ENCODE assay signal across 8 mouse cellular contexts in the genomic region with DNA sequence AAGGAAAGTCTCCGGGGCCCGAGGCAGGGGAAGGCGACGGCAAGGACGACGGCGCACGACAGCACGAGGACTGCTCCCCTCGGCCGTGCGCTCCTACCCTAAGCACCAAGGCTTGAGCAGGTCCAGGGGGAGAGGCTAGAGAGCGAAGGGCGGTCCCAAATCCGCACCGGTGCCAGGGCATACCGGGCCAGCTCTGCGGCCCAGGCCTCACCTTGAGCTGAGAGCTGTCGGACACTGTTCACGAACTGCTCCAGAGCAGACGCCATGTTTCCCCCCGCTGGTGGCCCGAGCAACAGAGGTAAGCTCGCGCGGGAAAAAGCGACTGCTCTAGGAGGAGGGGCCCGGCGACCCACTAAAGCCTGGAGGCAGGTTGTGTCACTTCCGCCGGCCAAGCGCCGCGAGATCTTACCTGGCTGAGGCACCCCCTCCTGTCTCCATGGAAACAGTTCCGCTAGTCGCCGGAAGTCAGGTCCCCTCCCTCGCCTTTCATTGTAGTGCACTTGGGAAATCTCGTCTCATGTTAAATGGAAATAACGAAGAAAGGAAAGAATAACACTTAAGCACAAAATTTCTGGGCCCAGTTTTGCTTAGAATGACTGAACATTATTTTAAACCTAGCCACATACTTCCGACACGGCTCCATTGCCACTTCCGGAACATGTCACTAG. TPM values are rescaled to one million over a fixed set of nuclear protein-coding genes. Genes with fewer than 3 reads are reported as not detected.
DNase-seq lines count a peak whose midpoint lies in the region; ATAC-seq and TF ChIP-seq lines count a peak whose summit lies in the region.

A gene (minus strand): TSS at position 380 of the 668 bp plus-strand sequence.

- peak within 1 kb of the TSS; percentile 55 for H3K4me2 ChIP-seq in kidney, embryonic 14.5 days (replicated peaks; ENCODE audit: low read depth, low read length)
- H3K4me2 ChIP-seq in limb, embryonic 15.5 days, result peak within 1 kb of the TSS; percentile 58

- H3K4me3 ChIP-seq in bone marrow macrophage, adult 2 months (ENCODE audit: insufficient read depth, low read length), result peak within 1 kb of the TSS; percentile 94
- H3K4me3 ChIP-seq in embryonic fibroblast, embryonic 13.5 days (ENCODE audit: insufficient read depth, low read length), result peak within 1 kb of the TSS; percentile 86
- peak within 1 kb of the TSS; percentile 89 for H3K4me3 ChIP-seq in kidney, embryonic 14.5 days (ENCODE audit: low read length)
- H3K4me3 ChIP-seq in limb, embryonic 15.5 days, result peak within 1 kb of the TSS; percentile 100

- no peak for TF ChIP-seq CTCF in bone marrow macrophage, adult 2 months (IDR thresholded peaks at IDR 0.05; ENCODE audit: low read depth, low read length)
- no peak for TF ChIP-seq CTCF in embryonic fibroblast, embryonic 13.5 days (IDR thresholded peaks at IDR 0.05; ENCODE audit: borderline replicate concordance, insufficient read depth, low read length)

- H3K4me1 ChIP-seq in bone marrow macrophage, adult 2 months (ENCODE audit: control insufficient read depth, insufficient read depth, low read length), result peaks cover 15% of the 10 kb centered on the region
- peaks cover 5% of the 10 kb centered on the region; the same call in 1 of the 2 replicates for H3K4me1 ChIP-seq in embryonic fibroblast, embryonic 13.5 days (ENCODE audit: control insufficient read depth, insufficient read depth, low read length)
- H3K4me1 ChIP-seq in kidney, embryonic 14.5 days (ENCODE audit: control insufficient read depth, insufficient read depth, low read length), result peaks cover 15% of the 10 kb centered on the region
- H3K4me1 ChIP-seq in limb, embryonic 15.5 days, result peaks cover 15% of the 10 kb centered on the region

- whole genome bisulfite sequencing in kidney, embryonic 14.5 days, result under 1% methylated on average over 42 of the region's 43 CpGs
- under 1% methylated on average over 43 of the region's 43 CpGs for WGBS in limb, embryonic 15.5 days

- ATAC-seq in kidney, embryonic 14.5 days (ENCODE audit: low FRiP score, low TSS enrichment), result peak; percentile 97
- peak; percentile 95 for ATAC-seq in limb, embryonic 15.5 days (ENCODE audit: insufficient number of reproducible peaks, low FRiP score, low TSS enrichment, low read depth)

- peaks cover 25% of the 10 kb centered on the region for H3K36me3 ChIP-seq in kidney, embryonic 14.5 days (ENCODE audit: control insufficient read depth, insufficient read depth, low read length)
- H3K36me3 ChIP-seq in limb, embryonic 15.5 days, result peaks cover 24% of the 10 kb centered on the region

- no peak for TF ChIP-seq POLR2A in bone marrow macrophage, adult 2 months (IDR thresholded peaks at IDR 0.05; ENCODE audit: borderline replicate concordance, low read depth, low read length)
- TF ChIP-seq POLR2A in embryonic fibroblast, embryonic 13.5 days (IDR thresholded peaks at IDR 0.05; ENCODE audit: low read depth, low read length), result peak; percentile 59

- peak within 1 kb of the TSS; percentile 94 for H3K9ac ChIP-seq in kidney, embryonic 14.5 days (ENCODE audit: low read depth, low read length)
- peak within 1 kb of the TSS; percentile 96 for H3K9ac ChIP-seq in limb, embryonic 15.5 days

- peak within 1 kb of the TSS; percentile 89 for H3K27ac ChIP-seq in bone marrow macrophage, adult 2 months (ENCODE audit: insufficient read depth, low read depth, low read length)
- peak within 1 kb of the TSS; percentile 97 for H3K27ac ChIP-seq in embryonic fibroblast, embryonic 13.5 days (ENCODE audit: insufficient read depth, low read length)
- H3K27ac ChIP-seq in kidney, embryonic 14.5 days (ENCODE audit: low read depth, low read length), result peak within 1 kb of the TSS; percentile 96
- peak within 1 kb of the TSS; percentile 99 for H3K27ac ChIP-seq in limb, embryonic 15.5 days

- no peaks in the 10 kb centered on the region for H3K9me3 ChIP-seq in kidney, embryonic 14.5 days (ENCODE audit: control insufficient read depth, low read length)
- H3K9me3 ChIP-seq in limb, embryonic 15.5 days, result no peaks in the 10 kb centered on the region

- H3K27me3 ChIP-seq in kidney, embryonic 14.5 days (ENCODE audit: control insufficient read depth, insufficient read depth, low read length), result no peaks in the 10 kb centered on the region
- H3K27me3 ChIP-seq in limb, embryonic 15.5 days, result no peaks in the 10 kb centered on the region

- DNase-seq in A20 (ENCODE audit: low read depth, low spot score), result peak; percentile 98
- DNase-seq in heart, adult 9 months (ENCODE audit: low spot score in 2 of 2), result peak; percentile 96 to 98
- DNase-seq in monocyte, adult 2 months (ENCODE audit: low read depth in 1 of 2, low spot score in 2 of 2), result peak; percentile 80 to 85
- DNase-seq in spleen, postnatal 36 days (ENCODE audit: low spot score in 2 of 2), result peak; percentile 97

RNA-seq across cellular contexts. Expression of the gene that starts here (rescaled TPM):
- polyA plus RNA-seq in bone marrow macrophage, adult 2 months (2012; ENCODE audit: insufficient read depth, insufficient read length, missing spikeins), result 43.1 and 44.0 TPM in 2 replicates
- 118 and 141 TPM in 2 replicates for polyA plus RNA-seq in embryonic fibroblast, embryonic 13.5 days (2011; ENCODE audit: insufficient read length, low read depth, missing spikeins)
- polyA plus RNA-seq in kidney, embryonic 14.5 days (2014; fragmentation: Nextera tagmentation; extraction: Ambion mirVana), result 240 and 241 TPM in 2 replicates
- polyA plus RNA-seq in limb, embryonic 15.5 days (2015; fragmentation: Nextera tagmentation; extraction: Ambion mirVana), result 177 and 178 TPM in 2 replicates

Comparison
In these comparisons a context has a peak if more than half of its experiments do, and no peak if none do; other contexts are left out.
1. Peak in every context shown above with its lines: DNase-seq, ATAC-seq, H3K4me3 ChIP-seq and H3K27ac ChIP-seq.